Mouse (Mus musculus) layer of hippocampus, adult 2 months (tissue): ENCODE data around the gene Unc13b. TPM values are rescaled to one million over a fixed set of nuclear protein-coding genes. Genes with fewer than 3 reads are reported as not detected.

ENCODE experiments used
- DNase-seq, 2 experiments: peaks; one replicate each; pipeline ENCODE4 v3.0.0; 2022; ENCODE audit warnings: low spot score in 2 of 2
- H3K27ac ChIP-seq: fragments of 200-600 bp; 2 replicates; pipeline ENCODE4 v1.8.1; 2022
- H3K4me3 ChIP-seq: fragments of 200-600 bp; 2 replicates; pipeline ENCODE4 v1.8.1; 2022; ENCODE audit warnings: mild to moderate bottlenecking
- CTCF ChIP-seq: fragments of 200-600 bp; conservative IDR thresholded peaks from 2 replicates; pipeline ENCODE4 v1.8.1; 2022; ENCODE audit warnings: antibody characterized with exemption, mild to moderate bottlenecking, moderate library complexity
- total RNA-seq, 2 experiments: library from RNA; stranded (reverse); gene quantifications; 2 replicates each; pipeline ENCODE4 v1.2.3; 2021

Unc13b gene
- total RNA-seq, 2 experiments from 2014 or later: 41.7 to 45.7 TPM

- no peak for DNase-seq
- TF ChIP-seq CTCF: no peak
- H3K27ac ChIP-seq: no peak overlapping the region
- H3K4me3 ChIP-seq: no peak overlapping the region
Observed at GRCm38 (mm10) chr4:43232985-43233384, 174.2 kb downstream of the Unc13b start.

DNA sequence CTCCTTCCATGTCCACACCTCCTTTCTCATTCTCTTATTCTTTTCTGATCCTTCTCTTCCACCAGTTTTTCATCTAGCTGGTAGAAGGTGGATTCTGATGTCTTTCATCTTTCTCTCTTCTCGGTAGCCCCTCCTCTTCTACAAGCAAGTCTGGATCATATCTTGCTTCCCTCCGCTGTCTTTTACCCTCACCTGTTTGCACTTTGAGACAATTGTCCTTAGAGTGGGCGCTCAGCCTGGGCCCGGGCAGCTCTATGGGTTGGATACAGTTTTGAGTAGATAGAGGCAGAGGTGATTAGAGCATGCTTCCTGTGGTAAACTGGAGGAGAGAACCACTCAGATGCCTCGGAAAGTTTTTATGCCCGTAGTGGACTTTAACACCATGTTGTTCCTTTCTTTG, 174.7 kb downstream of the Unc13b start:
- Histone ChIP-seq H3K4me3 (no peak overlapping the region), H3K27ac (no peak overlapping the region)
- no peak for DNase-seq
- no peak for TF ChIP-seq CTCF

DNA sequence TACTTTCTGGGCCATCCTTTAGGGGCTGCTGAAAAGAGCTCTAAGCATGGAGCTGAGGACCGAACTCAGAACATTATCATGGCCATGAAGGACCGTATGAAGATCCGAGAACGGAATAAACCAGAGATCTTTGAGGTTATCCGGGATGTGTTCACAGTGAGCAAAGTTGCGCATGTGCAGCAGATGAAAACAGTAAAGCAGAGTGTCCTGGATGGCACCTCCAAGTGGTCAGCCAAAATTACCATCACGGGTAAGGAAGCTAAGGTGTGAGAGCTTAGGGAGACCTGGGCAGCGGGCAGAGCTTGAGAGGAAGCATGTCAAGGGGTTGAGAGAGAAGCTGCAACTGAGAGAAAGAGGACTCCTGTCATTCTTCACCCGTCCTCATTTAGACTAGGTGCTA, 178.1 kb downstream of the Unc13b start:
- Histone ChIP-seq H3K4me3 (no peak overlapping the region), H3K27ac (no peak overlapping the region)
- DNase-seq: no peak
- TF ChIP-seq CTCF: no peak

GRCm38 (mm10) chr4:43240716-43241115, 182.0 kb downstream of the Unc13b start:
- no peak for DNase-seq
- no peak overlapping the region for H3K27ac ChIP-seq
- H3K4me3 ChIP-seq: no peak overlapping the region
- no peak for TF ChIP-seq CTCF

GRCm38 (mm10) chr4:43244022-43244421, 185.3 kb downstream of the Unc13b start:
- Histone ChIP-seq H3K27ac (no peak overlapping the region), H3K4me3 (no peak overlapping the region)
- peak; percentile 16 to 28 for DNase-seq
- TF ChIP-seq CTCF: peak; percentile 83

- no peak overlapping the region for H3K27ac ChIP-seq
- H3K4me3 ChIP-seq: no peak overlapping the region
- no peak for TF ChIP-seq CTCF
- no peak for DNase-seq
Observed at GRCm38 (mm10) chr4:43245776-43246175, 187.0 kb downstream of the Unc13b start.

GRCm38 (mm10) chr4:43248026-43248425, 189.3 kb downstream of the Unc13b start:
- H3K27ac ChIP-seq: no peak overlapping the region
- TF ChIP-seq CTCF: no peak
- H3K4me3 ChIP-seq: no peak overlapping the region
- no peak for DNase-seq

- no peak for TF ChIP-seq CTCF
- Histone ChIP-seq H3K27ac (no peak overlapping the region), H3K4me3 (no peak overlapping the region)
- no peak for DNase-seq
Observed at GRCm38 (mm10) chr4:43248909-43249308, 190.2 kb downstream of the Unc13b start.

DNA sequence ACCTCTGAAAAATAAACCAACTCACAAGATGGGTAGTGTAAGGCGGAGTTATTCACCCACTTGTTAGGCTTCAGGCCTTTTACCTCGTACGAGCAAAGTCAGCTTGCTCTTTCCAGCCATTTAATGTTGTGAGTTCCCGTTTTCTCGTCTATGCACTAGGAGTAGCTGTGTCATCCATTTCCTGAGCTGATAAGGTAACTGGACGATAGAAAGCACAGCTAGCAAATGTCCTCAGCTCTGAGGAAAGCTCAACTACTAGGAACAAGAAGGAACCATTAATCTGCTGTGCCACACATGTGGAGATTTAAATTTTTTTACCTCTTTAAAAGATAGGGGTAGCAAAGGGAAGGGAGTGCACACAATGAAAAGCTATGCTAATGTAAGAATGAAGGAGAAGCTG, 192.5 kb downstream of the Unc13b start:
- H3K27ac ChIP-seq: no peak overlapping the region
- H3K4me3 ChIP-seq: no peak overlapping the region
- TF ChIP-seq CTCF: no peak
- DNase-seq: no peak

DNA sequence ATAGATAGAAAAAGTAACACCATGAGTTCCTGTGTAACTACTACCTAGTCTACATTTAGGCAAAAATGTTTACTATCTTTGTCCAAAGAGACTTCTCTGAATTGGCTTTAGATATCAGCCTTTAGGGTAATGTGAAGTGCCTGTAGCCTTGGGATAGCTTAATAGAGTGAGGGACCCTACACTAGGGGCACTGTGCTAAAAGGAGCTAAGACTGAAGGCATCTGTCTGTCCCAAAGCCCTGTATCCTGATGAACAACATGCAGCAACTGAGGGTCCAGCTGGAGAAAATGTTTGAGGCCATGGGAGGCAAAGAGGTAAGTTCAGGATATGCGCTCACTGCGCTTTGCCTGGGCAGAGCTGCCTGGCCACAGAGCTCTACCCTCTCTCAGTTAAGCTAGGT, 198.3 kb downstream of the Unc13b start:
- Histone ChIP-seq H3K4me3 (no peak overlapping the region), H3K27ac (no peak overlapping the region)
- no peak for DNase-seq
- TF ChIP-seq CTCF: peak; percentile 46

DNA sequence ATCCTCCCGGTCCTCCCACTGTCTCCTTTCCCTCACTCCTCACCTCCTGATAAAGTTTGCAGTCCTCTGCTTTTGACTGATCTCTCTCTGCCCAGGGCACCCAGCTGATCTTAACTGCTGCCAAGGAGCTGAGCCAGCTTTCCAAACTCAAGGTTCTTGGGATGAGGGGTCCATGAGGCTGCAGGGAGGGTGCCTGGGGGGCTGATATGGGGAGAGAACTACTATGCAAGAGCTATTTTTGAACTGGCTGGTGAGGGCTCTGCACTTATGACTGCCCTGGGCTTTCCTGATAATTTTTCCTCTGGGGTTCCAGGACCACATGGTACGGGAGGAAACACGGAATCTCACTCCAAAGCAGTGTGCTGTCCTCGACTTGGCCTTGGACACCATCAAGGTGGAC, 199.8 kb downstream of the Unc13b start:
- TF ChIP-seq CTCF: no peak
- no peak overlapping the region for H3K4me3 ChIP-seq
- H3K27ac ChIP-seq: no peak overlapping the region
- DNase-seq: no peak

DNA sequence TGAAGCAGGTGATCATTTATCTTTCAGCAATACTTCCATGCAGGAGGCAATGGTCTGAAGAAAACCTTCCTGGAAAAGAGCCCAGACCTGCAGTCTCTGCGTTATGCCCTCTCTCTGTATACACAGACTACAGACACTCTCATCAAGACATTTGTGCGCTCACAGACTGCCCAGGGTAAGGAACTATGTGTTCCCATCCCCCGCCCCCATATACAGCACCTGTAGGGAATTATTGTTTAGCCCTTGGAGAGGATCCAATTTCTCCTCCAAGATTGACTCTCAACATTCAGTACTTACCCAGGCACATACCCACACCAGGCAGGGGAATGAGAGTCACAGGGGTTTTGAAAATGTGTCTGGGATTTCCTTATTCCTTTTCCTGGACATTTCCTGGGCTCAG, 200.7 kb downstream of the Unc13b start:
- Histone ChIP-seq H3K4me3 (no peak overlapping the region), H3K27ac (no peak overlapping the region)
- no peak for TF ChIP-seq CTCF
- DNase-seq: no peak

DNA sequence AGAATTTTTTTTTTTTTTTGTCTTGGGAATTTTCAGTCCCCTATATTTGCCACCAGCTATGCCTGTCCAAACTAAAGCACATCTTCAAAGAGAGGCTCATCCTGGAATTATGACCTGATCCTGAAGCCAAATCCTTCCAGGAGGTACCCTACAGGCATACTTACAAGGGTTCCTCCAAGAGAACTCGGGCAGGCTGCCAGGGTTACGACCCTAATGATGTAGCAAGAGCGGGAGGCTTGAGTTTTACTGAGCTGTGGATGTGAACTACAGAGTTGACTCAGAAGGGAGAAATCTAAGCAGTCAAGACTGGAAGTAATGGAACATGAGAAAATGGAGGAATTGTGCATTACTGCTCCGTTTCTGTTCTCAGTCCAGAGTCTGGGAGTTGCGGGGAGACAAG, 201.3 kb downstream of the Unc13b start:
- no peak for TF ChIP-seq CTCF
- Histone ChIP-seq H3K27ac (no peak overlapping the region), H3K4me3 (no peak overlapping the region)
- DNase-seq: no peak

DNA sequence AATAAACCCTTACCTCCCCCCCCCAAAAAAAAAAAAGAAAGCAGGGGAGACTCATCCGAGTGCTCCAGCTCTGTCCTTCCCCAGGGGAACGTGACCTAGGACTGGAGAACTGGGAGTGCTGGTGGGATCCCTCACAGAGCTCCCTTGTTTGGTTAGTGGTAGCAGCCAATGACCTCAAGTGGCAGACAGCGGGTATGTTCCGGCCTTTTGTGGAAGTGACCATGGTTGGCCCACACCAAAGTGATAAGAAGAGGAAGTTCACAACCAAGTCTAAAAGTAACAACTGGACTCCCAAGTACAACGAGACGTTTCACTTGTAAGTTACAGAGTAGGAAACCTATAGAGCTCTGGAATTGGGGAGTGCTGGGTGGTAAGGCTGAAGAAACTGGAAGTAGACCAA, 204.1 kb downstream of the Unc13b start:
- DNase-seq: no peak
- Histone ChIP-seq H3K4me3 (no peak overlapping the region), H3K27ac (no peak overlapping the region)
- TF ChIP-seq CTCF: no peak

DNA sequence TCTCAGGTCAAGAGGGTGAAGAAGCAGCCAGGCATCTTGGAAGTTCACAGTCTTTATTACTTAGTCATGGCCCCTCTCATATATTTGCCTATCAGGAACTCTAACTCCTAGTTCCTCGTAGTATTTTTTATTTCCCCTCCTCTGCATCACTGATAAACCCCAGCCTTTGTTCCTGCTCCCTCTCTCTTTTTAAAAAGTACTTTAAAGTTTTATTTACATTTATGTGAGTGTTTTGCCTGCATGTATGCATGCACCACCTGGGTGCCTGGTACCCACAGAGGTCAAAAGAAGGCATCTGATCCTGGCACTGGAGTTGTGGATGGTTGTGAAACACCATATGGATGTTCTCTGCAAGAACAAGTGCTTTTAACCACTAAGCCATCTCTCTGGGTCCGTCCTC, 207.4 kb downstream of the Unc13b start:
- no peak overlapping the region for H3K27ac ChIP-seq
- no peak for TF ChIP-seq CTCF
- DNase-seq: no peak
- no peak overlapping the region for H3K4me3 ChIP-seq
